Mouse (Mus musculus) brain, embryonic 18.5 days (tissue): ENCODE results near the gene Itpkb.

ENCODE experiments used
- DNase-seq: peaks from one replicate; pipeline ENCODE4 v3.0.0-alpha.2; 2012; ENCODE audit warnings: low read depth, low spot score

Gene Itpkb

GRCm38 (mm10) chr1:180420496-180421164, 90.3 kb downstream of the Itpkb start:
- no peak for DNase-seq

- DNase-seq = no peak
These were observed 91.1 kb downstream of the Itpkb start for GRCm38 (mm10) chr1:180421165-180421909.

- DNase-seq = no peak
These were observed 92.0 kb downstream of the Itpkb start for GRCm38 (mm10) chr1:180422076-180422828.

GRCm38 (mm10) chr1:180423008-180423639, 92.8 kb downstream of the Itpkb start:
- DNase-seq = no peak

- no peak for DNase-seq
These were observed 93.6 kb downstream of the Itpkb start for GRCm38 (mm10) chr1:180423931-180424330.

- DNase-seq = no peak
These were observed 96.1 kb downstream of the Itpkb start for GRCm38 (mm10) chr1:180426405-180426804.

GRCm38 (mm10) chr1:180427685-180428084, 97.4 kb downstream of the Itpkb start:
- DNase-seq = no peak

- DNase-seq = no peak
These were observed 97.9 kb downstream of the Itpkb start for GRCm38 (mm10) chr1:180428101-180428712.

- no peak for DNase-seq
These were observed 98.6 kb downstream of the Itpkb start for GRCm38 (mm10) chr1:180428871-180429270.

- DNase-seq = no peak
These were observed 99.5 kb downstream of the Itpkb start for GRCm38 (mm10) chr1:180429819-180430218.

GRCm38 (mm10) chr1:180431833-180432232, 101.5 kb downstream of the Itpkb start:
- DNase-seq = no peak

- no peak for DNase-seq
These were observed 102.8 kb downstream of the Itpkb start for GRCm38 (mm10) chr1:180433098-180433538.

- peak; percentile 73 for DNase-seq
These were observed 103.7 kb downstream of the Itpkb start for GRCm38 (mm10) chr1:180433796-180434566.

GRCm38 (mm10) chr1:180434925-180435324, 104.6 kb downstream of the Itpkb start:
- DNase-seq = no peak

GRCm38 (mm10) chr1:180439496-180439895, 109.2 kb downstream of the Itpkb start:
- no peak for DNase-seq

GRCm38 (mm10) chr1:180444411-180444810, 114.1 kb downstream of the Itpkb start:
- DNase-seq = no peak

- no peak for DNase-seq
These were observed 119.4 kb downstream of the Itpkb start for GRCm38 (mm10) chr1:180449641-180450040.

GRCm38 (mm10) chr1:180458274-180458673, 128.0 kb downstream of the Itpkb start:
- no peak for DNase-seq

GRCm38 (mm10) chr1:180458680-180459079, 128.4 kb downstream of the Itpkb start:
- no peak for DNase-seq

- no peak for DNase-seq
These were observed 130.4 kb downstream of the Itpkb start for GRCm38 (mm10) chr1:180460721-180461120.

- no peak for DNase-seq
These were observed 132.1 kb downstream of the Itpkb start for GRCm38 (mm10) chr1:180462396-180462795.
